Mouse (Mus musculus) neutrophil, adult 5-6 weeks (primary cell): ENCODE results near the gene Cacnb2. TPM values are rescaled to one million over a fixed set of nuclear protein-coding genes. Genes with fewer than 3 reads are reported as not detected.

Source experiments
- total RNA-seq: library from RNA; stranded (forward); fragments of 200-1000 nt; gene quantifications from 2 replicates; pipeline ENCODE4 v1.2.3, GENCODE M21; 2017

The Cacnb2 gene
- total RNA-seq, 1 experiment from 2014 or later = 0.70 TPM

Other genes with a start within 250 kb of the Cacnb2 start
- gene Slc39a12, start 214.8 kb upstream of the Cacnb2 start, total RNA-seq = not detected in 2 replicates